Mouse (Mus musculus): ENCODE measurements at regions not wholly inside any gene's neighbourhood (a gene's known extent, or its start where the extent isn't known, plus 50 kb on each side); places are given as distances from the start of the nearest gene placed in this dataset.

DNA sequence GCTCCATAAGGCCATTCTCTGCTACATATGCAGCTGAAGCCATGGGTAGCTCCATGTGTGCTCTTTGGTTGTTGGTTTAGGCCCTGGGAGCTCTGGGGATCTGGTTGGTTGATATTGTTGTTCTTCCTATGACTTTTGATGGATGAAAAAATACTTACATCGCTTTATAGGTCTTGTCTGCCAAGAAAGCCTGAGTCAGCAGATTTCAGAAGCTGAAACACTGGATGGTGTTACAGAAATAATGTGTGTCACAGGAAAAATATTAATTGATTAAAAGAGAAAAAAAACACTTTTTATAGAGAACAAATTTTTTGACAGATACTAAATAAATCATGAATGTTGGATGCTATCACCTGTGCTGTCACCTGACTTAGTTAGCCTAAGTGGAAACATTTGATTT, 52.4 kb upstream of the Plxna2 start:
- H3K9me3 ChIP-seq (ENCODE audit: control insufficient read depth, low read length): no peaks in the 10 kb centered on the region
- H3K4me3 ChIP-seq (replicated peaks): no peak overlapping the region
- H3K36me3 ChIP-seq (ENCODE audit: control insufficient read depth): no peaks in the 10 kb centered on the region
- no peaks in the 10 kb centered on the region for H3K4me1 ChIP-seq (ENCODE audit: control insufficient read depth)
- no peaks in the 10 kb centered on the region for H3K27me3 ChIP-seq (ENCODE audit: control insufficient read depth)
- TF ChIP-seq GATA1 (IDR thresholded peaks at IDR 0.05; ENCODE audit: low read length) (no peak), TAL1 (IDR thresholded peaks at IDR 0.05; ENCODE audit: low read length) (no peak)

DNA sequence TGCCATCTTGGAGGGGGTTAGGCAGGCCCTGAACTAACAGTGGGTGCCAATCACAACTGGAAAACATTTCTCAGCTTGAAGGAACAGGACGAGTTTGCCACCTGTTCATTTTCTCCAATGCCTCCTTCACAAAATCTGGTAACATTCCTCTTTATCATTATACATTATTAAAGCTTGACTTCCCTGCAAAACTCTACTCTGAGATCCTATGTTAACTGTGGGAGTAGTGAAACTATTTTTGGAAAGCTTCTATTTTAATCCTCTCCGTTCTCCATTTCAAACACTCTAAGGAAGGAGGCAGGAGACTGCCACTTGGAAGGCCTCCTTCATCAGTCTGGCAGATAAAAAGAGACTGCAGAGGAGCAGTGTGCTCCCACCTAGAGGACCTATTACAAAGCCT, 54.1 kb upstream of the Plxna2 start:
- Histone ChIP-seq H3K27me3 (ENCODE audit: control insufficient read depth) (no peaks in the 10 kb centered on the region), H3K36me3 (ENCODE audit: control insufficient read depth) (no peaks in the 10 kb centered on the region), H3K4me1 (ENCODE audit: control insufficient read depth) (no peaks in the 10 kb centered on the region), H3K4me3 (replicated peaks) (no peak overlapping the region), H3K9me3 (ENCODE audit: control insufficient read depth, low read length) (no peaks in the 10 kb centered on the region)
- TF ChIP-seq GATA1 (IDR thresholded peaks at IDR 0.05; ENCODE audit: low read length) (no peak), TAL1 (IDR thresholded peaks at IDR 0.05; ENCODE audit: low read length) (no peak)

DNA sequence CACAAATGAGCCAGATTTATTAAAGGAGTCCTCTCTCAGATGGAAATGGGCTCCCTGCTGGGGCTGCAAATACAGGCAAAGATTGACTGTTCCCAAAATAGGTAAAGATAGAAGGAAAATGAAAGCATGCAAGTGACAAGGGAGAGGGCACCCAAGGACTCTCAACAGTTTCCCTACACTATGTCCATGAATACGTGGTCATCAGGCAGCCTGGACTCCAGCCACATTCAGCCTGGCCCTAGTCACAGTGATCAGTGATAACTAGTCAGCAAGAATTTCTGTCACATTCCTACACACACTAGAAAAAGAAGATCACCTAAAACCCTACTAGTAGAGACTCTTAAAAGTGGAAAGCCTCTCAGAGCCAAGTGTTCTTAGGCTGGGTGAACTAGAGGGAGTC, 56.9 kb upstream of the Plxna2 start:
- Histone ChIP-seq H3K36me3 (ENCODE audit: control insufficient read depth) (no peaks in the 10 kb centered on the region), H3K4me3 (replicated peaks) (no peak overlapping the region), H3K4me1 (ENCODE audit: control insufficient read depth) (no peaks in the 10 kb centered on the region), H3K27me3 (ENCODE audit: control insufficient read depth) (no peaks in the 10 kb centered on the region), H3K9me3 (ENCODE audit: control insufficient read depth, low read length) (no peaks in the 10 kb centered on the region)
- TF ChIP-seq TAL1 (IDR thresholded peaks at IDR 0.05; ENCODE audit: low read length) (no peak), GATA1 (IDR thresholded peaks at IDR 0.05; ENCODE audit: low read length) (no peak)

DNA sequence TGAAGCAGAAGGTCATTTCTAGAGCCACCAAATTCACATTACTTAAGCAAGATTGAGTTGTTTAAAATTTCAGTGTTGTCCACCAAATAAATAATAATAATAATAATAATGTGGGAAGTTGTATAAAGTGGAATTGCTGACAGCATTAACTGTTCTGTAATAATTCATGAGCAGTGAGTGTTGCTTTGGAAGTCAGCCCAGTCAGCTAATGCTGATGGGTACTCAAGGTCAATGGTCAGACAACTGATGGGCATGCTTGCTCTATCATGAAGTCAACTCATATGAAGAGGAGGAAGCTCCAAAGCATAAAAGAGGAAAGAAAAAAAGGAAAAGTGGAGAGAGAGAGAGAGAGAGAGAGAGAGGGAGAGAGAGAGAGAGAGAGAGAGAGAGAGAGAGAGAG, 69.4 kb upstream of the Plxna2 start:
- no peaks in the 10 kb centered on the region for H3K9me3 ChIP-seq (ENCODE audit: control insufficient read depth, low read length)
- no peaks in the 10 kb centered on the region for H3K27me3 ChIP-seq (ENCODE audit: control insufficient read depth)
- H3K4me3 ChIP-seq (replicated peaks): no peak overlapping the region
- no peaks in the 10 kb centered on the region for H3K36me3 ChIP-seq (ENCODE audit: control insufficient read depth)
- TF ChIP-seq TAL1 (IDR thresholded peaks at IDR 0.05; ENCODE audit: low read length) (no peak), GATA1 (IDR thresholded peaks at IDR 0.05; ENCODE audit: low read length) (no peak)
- no peaks in the 10 kb centered on the region for H3K4me1 ChIP-seq (ENCODE audit: control insufficient read depth)

DNA sequence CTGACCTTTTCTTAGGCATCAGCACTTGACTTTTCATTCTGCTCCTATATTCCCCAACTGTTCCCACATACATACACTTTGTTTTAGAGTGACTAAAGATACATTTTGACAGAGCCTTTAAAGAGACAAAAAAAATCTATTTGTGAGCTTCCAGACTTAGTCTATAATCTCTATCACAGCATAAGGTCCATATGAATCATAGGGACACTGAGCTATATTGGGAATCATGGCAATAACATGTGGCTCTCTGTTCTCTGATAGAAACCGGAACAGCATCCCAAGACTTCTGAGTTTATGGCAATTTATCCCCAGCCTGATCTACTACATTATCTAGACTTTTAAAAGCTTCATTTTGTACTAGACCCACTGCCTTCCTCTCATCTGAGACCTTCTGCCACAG, 69.8 kb upstream of the Plxna2 start:
- Histone ChIP-seq H3K36me3 (ENCODE audit: control insufficient read depth) (no peaks in the 10 kb centered on the region), H3K4me3 (replicated peaks) (no peak overlapping the region), H3K4me1 (ENCODE audit: control insufficient read depth) (no peaks in the 10 kb centered on the region), H3K27me3 (ENCODE audit: control insufficient read depth) (no peaks in the 10 kb centered on the region), H3K9me3 (ENCODE audit: control insufficient read depth, low read length) (no peaks in the 10 kb centered on the region)
- TF ChIP-seq GATA1 (IDR thresholded peaks at IDR 0.05; ENCODE audit: low read length): no peak
- TF ChIP-seq TAL1 (IDR thresholded peaks at IDR 0.05; ENCODE audit: low read length): no peak

DNA sequence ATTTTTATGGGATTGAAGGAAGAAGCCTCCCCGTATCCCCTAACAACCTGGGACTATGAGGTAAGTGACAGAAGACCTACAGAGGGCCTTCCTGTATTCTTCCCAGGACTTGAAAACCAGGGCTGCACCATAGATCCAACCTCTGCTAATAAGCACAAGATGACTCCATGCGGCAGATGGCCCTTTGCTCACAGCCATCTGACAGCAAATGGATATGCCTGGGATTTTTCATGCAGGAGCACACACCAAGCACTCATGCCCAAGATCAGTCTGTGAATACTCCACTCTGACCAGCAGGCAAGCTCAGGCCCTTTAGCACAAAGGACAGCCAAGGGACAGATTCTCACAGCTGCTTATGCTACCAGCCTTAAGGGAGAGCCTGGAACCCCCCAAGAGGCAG, 77.1 kb upstream of the Plxna2 start:
- Histone ChIP-seq H3K4me1 (ENCODE audit: control insufficient read depth) (no peaks in the 10 kb centered on the region), H3K4me3 (replicated peaks) (no peak overlapping the region), H3K9me3 (ENCODE audit: control insufficient read depth, low read length) (no peaks in the 10 kb centered on the region), H3K27me3 (ENCODE audit: control insufficient read depth) (no peaks in the 10 kb centered on the region), H3K36me3 (ENCODE audit: control insufficient read depth) (no peaks in the 10 kb centered on the region)
- TF ChIP-seq TAL1 (IDR thresholded peaks at IDR 0.05; ENCODE audit: low read length): no peak
- TF ChIP-seq GATA1 (IDR thresholded peaks at IDR 0.05; ENCODE audit: low read length): no peak

DNA sequence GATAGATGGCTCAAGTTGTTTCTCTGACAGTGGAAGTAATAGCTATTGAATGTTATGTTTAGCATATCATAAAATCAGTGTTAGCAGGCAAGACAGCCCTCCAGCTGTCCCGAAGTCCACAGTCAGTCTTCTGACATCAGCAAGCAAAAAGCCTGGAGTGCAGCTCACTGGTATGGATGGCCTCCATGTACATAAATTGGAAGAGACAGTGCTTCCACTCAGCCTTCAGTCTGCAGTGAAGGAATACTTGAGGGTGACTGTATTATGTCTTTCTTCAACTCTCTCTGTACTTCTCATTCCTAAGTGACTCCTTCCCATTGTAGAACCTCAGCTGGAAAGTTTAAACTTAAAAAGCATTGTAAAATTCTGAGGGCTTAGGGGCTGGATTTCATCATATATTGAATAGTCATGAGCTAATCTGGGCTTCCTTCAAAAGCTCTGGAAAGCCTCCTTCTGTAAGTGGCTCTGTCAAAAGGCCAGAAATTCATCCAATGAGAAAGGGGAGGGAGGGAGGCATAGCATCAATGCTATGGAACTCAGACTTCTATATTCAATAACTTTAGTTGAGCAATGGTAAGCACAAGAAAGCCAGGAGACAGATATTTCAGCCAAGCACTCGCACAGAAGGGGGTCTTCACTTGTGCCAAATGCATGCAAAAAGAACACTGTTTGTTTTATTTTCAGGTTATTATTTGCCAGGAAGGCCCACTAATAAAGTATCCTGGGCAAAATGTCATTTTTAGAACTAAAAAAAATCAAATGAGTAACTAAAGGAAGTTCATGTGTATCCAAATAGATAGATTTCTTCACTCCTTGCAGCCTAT, 90.5 kb upstream of the Plxna2 start:
- Histone ChIP-seq H3K9me3 (ENCODE audit: control insufficient read depth, low read length) (no peaks in the 10 kb centered on the region), H3K4me1 (ENCODE audit: control insufficient read depth) (no peaks in the 10 kb centered on the region), H3K4me3 (replicated peaks) (no peak overlapping the region), H3K36me3 (ENCODE audit: control insufficient read depth) (no peaks in the 10 kb centered on the region), H3K27me3 (ENCODE audit: control insufficient read depth) (no peaks in the 10 kb centered on the region)
- TF ChIP-seq TAL1 (IDR thresholded peaks at IDR 0.05; ENCODE audit: low read length) (no peak), GATA1 (IDR thresholded peaks at IDR 0.05; ENCODE audit: low read length) (no peak)

DNA sequence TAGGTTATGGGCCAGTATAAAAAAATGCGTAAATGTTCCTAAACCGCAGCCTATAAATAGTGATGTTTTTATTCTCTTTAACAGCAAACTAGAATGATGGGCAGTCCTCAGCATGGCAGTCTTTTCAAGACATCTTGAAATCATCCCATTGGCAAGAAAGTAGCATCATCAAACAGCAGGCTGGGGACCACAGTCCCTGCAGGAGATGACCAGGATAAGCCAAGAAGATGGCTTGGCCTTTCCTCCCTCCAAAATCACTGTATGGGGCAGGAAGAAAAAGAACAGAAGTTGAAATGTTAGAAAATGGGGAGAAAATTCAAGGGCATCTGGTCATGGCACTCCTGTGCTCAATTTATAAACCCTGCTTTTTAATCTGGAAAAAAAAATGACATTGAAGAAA, 93.0 kb upstream of the Plxna2 start:
- Histone ChIP-seq H3K4me1 (ENCODE audit: control insufficient read depth) (no peaks in the 10 kb centered on the region), H3K36me3 (ENCODE audit: control insufficient read depth) (no peaks in the 10 kb centered on the region), H3K27me3 (ENCODE audit: control insufficient read depth) (no peaks in the 10 kb centered on the region), H3K4me3 (replicated peaks) (no peak overlapping the region), H3K9me3 (ENCODE audit: control insufficient read depth, low read length) (no peaks in the 10 kb centered on the region)
- TF ChIP-seq GATA1 (IDR thresholded peaks at IDR 0.05; ENCODE audit: low read length) (no peak), TAL1 (IDR thresholded peaks at IDR 0.05; ENCODE audit: low read length) (no peak)

DNA sequence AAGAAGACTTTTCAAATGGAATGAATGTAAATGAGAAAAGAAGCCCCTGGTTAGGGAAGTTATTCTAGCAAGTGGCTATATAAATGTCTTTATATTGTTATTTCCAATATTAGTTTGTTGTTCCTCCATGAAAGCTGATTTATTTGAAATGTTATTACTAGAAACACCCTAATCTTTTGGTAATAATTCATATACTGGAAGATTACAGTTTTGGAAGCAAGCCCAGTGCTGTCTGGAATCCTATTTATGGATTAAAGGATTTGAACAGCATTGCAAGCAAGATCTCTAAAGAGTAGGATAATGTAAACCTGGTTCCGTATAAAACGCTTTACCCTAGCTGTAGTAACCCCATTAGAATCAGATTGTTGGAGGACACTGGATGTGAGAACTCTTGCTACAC, 96.8 kb upstream of the Plxna2 start:
- TF ChIP-seq TAL1 (IDR thresholded peaks at IDR 0.05; ENCODE audit: low read length) (no peak), GATA1 (IDR thresholded peaks at IDR 0.05; ENCODE audit: low read length) (no peak)
- Histone ChIP-seq H3K27me3 (ENCODE audit: control insufficient read depth) (no peaks in the 10 kb centered on the region), H3K4me1 (ENCODE audit: control insufficient read depth) (no peaks in the 10 kb centered on the region), H3K9me3 (ENCODE audit: control insufficient read depth, low read length) (no peaks in the 10 kb centered on the region), H3K4me3 (replicated peaks) (no peak overlapping the region), H3K36me3 (ENCODE audit: control insufficient read depth) (no peaks in the 10 kb centered on the region)
